Mouse (Mus musculus) limb, embryonic 14.5 days (tissue): ENCODE measurements around the gene Rexo4. TPM values are rescaled to one million over a fixed set of nuclear protein-coding genes. Genes with fewer than 3 reads are reported as not detected.

ENCODE experiments used
- ATAC-seq: fragments of 200-750 bp; cut with Nextera tagmentation; 2 replicates; pipeline ENCODE4 v1.8.0; 2017; ENCODE audit warnings: low read depth, moderate number of reproducible peaks, moderate TSS enrichment; ENCODE audit not compliant: low FRiP score
- DNase-seq: peaks from one replicate; pipeline ENCODE4 v3.0.0-alpha.2; 2015; ENCODE audit warnings: low spot score
- H3K27ac ChIP-seq: fragments of 300-500 bp; sonication (generic); replicated peaks from 2 replicates; pipeline ENCODE4 v1.5.1; 2014; ENCODE audit warnings: low read depth, mild to moderate bottlenecking, low read length, moderate library complexity, mixed read lengths
- H3K27me3 ChIP-seq: fragments of 300-500 bp; sonication (generic); 2 replicates; pipeline ENCODE4 v1.6.1; 2014; ENCODE audit warnings: low read length, mixed read lengths; ENCODE audit not compliant: control insufficient read depth, insufficient read depth
- H3K36me3 ChIP-seq: fragments of 300-500 bp; sonication (generic); 2 replicates; pipeline ENCODE4 v1.6.1; 2014; ENCODE audit warnings: mild to moderate bottlenecking, low read length, moderate library complexity, mixed read lengths; ENCODE audit not compliant: control insufficient read depth, insufficient read depth
- H3K4me1 ChIP-seq: fragments of 300-500 bp; sonication (generic); 2 replicates; pipeline ENCODE4 v1.6.1; 2014; ENCODE audit warnings: antibody characterized with exemption, low read length, mixed read lengths; ENCODE audit not compliant: control insufficient read depth, insufficient read depth
- H3K4me2 ChIP-seq: fragments of 300-500 bp; sonication (generic); replicated peaks from 2 replicates; pipeline ENCODE4 v1.6.1; 2014; ENCODE audit warnings: low read depth, mild to moderate bottlenecking, low read length, moderate library complexity; ENCODE audit not compliant: severe bottlenecking
- H3K4me3 ChIP-seq: fragments of 300-500 bp; sonication (generic); replicated peaks from 2 replicates; pipeline ENCODE4 v1.5.1; 2014; ENCODE audit warnings: low read length
- H3K9ac ChIP-seq: fragments of 300-500 bp; sonication (generic); 2 replicates; pipeline ENCODE4 v1.6.1; 2014; ENCODE audit warnings: mild to moderate bottlenecking, low read depth, low read length, moderate library complexity; ENCODE audit not compliant: severe bottlenecking
- H3K9me3 ChIP-seq: fragments of 300-500 bp; sonication (generic); 2 replicates; pipeline ENCODE4 v1.6.1; 2016; ENCODE audit warnings: low read length; ENCODE audit not compliant: control insufficient read depth
- POLR2A ChIP-seq: fragments of 200-500 bp; IDR thresholded peaks from 2 replicates; pipeline ENCODE4 v1.8.0; 2012; ENCODE audit warnings: inconsistent platforms, mild to moderate bottlenecking, moderate library complexity, borderline replicate concordance; ENCODE audit not compliant: insufficient read depth, insufficient read length; ENCODE audit errors: extremely low read depth
- WGBS: fragments of 180-500 bp; shearing (Covaris S2); extraction: QIAGEN DNeasy Blood & Tissue Kit; methylation state at CpG from one replicate; pipeline ENCODE4 v1.1.7; 2014; 5-methylcytosine and 5-hydroxymethylcytosine counted together
- polyA plus RNA-seq, 2 experiments: library from polyadenylated mRNA; depleted of rRNA in 1 of 2; stranded (reverse) in 1 of 2; unstranded in 1 of 2; fragments of >200 nt; fragmentation: Nextera tagmentation in 1 of 2; extraction: Ambion mirVana in 1 of 2; gene quantifications; 2 replicates each; pipeline versions ENCODE4 v1.2.1 to v1.2.3; 2012 to 2014

Rexo4 gene
- polyA plus RNA-seq, 2 experiments = 46.1 to 64.3 TPM

DNA sequence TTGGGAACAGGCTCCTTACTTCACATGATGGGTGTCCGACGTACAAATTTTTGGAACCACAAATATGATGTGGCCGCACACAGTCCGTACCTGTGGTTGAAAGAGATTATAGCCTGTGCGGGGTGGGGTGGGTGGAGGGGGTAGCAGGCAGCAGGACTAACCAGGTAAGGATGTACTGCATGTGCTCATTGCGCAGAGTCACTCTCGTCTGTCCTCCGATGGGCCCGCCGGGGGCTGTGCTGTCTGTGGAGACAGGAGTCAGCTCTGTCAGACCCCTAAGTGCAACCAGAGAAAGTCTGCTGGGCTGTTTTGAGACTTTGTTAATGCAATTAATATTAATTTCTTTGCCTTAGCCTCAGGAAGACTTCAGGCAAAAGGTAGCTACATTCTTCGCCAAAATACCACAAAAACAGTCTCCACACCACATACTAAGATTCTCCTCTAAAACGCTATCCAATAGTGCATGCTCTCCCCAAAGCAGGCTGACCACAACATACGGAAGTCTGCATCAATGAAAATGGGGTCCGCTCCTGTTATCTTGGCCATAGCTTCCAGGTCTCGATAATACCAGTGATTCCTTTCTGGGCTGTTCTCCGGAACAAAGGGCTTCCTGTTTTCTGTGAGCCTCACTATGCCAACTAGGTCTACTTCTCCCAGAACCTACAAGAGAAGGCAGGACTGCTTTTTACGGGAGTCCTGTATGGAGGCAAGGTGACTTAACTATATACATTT lies 50.6 kb downstream of the Rexo4 start:
- Histone ChIP-seq H3K9me3 (no peaks in the 10 kb centered on the region), H3K4me2 (no peak overlapping the region), H3K36me3 (peaks cover 42% of the 10 kb centered on the region), H3K4me1 (peaks cover 39% of the 10 kb centered on the region), H3K27ac (0 out of 2 replicates have a peak overlapping the region, but pooled peaks have one; percentile 5), H3K9ac (no peak overlapping the region), H3K27me3 (no peaks in the 10 kb centered on the region), H3K4me3 (no peak overlapping the region)
- ATAC-seq (no peak), DNase-seq (no peak)
- WGBS = 79% methylated on average over 17 of the region's 17 CpGs
- TF ChIP-seq POLR2A = no peak

DNA sequence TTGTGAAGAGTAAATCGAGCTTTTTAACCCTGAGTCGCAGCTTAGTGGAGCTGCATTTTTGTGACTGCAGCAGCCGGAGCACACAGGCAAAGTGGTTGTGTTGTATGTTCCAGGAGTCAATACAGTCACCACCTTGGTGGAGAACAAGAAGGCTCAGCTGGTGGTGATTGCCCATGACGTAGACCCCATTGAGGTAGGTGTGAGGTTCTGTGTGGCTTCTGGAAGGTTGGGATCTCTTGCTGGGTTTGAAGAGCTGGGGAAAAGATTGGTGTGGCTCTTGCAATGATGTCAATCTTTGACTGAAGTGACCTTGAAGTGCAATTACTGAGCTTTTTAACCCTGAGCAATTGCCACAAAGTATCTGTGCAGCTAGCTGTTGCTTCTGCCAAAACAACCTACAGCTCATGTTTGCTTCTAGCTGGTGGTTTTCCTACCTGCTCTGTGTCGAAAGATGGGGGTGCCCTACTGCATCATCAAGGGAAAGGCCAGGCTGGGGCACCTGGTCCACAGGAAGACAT lies 51.9 kb downstream of the Rexo4 start:
- no peaks in the 10 kb centered on the region for H3K9me3 ChIP-seq
- H3K4me3 ChIP-seq = peak overlapping the region; percentile 83
- no peak for TF ChIP-seq POLR2A
- H3K36me3 ChIP-seq = peaks cover 46% of the 10 kb centered on the region
- H3K27me3 ChIP-seq = no peaks in the 10 kb centered on the region
- H3K4me1 ChIP-seq = peaks cover 37% of the 10 kb centered on the region
- peak overlapping the region; percentile 95 for H3K9ac ChIP-seq
- peak overlapping the region; percentile 97 for H3K4me2 ChIP-seq
- WGBS = 64% methylated on average over 5 of the region's 5 CpGs
- no peak overlapping the region for H3K27ac ChIP-seq
- ATAC-seq = no peak
- DNase-seq = no peak

GRCm38 (mm10) chr2:26910994-26911765 lies 53.0 kb downstream of the Rexo4 start:
- Histone ChIP-seq H3K4me3 (peak overlapping the region; percentile 83), H3K4me2 (peak overlapping the region; percentile 97), H3K36me3 (peaks cover 57% of the 10 kb centered on the region), H3K4me1 (peaks cover 29% of the 10 kb centered on the region), H3K9ac (peak overlapping the region; percentile 95), H3K9me3 (no peaks in the 10 kb centered on the region), H3K27me3 (no peaks in the 10 kb centered on the region), H3K27ac (peak overlapping the region; percentile 94)
- no peak for TF ChIP-seq POLR2A
- DNase-seq = peak; percentile 55
- WGBS = 2% methylated on average over 36 of the region's 37 CpGs
- ATAC-seq = peak; percentile 25; the same call in 1 of the 2 replicates

GRCm38 (mm10) chr2:26910124-26910993 lies 53.8 kb downstream of the Rexo4 start, which contains the start of the genes Med22 and Rpl7a:
TSS of gene Med22 (minus strand) at chr2:26910677.
TSS of gene Rpl7a (plus strand) at chr2:26910764.
- peak within 1 kb of the TSS; percentile 97 for H3K4me2 ChIP-seq
- H3K4me3 ChIP-seq = peak within 1 kb of the TSS; percentile 83
- peak within 1 kb of the TSS; percentile 95 for H3K9ac ChIP-seq
- WGBS = under 1% methylated on average over 64 of the region's 74 CpGs
- H3K4me1 ChIP-seq = peaks cover 27% of the 10 kb centered on the region
- peaks cover 65% of the 10 kb centered on the region for H3K36me3 ChIP-seq
- ATAC-seq (peak; percentile 92), DNase-seq (peak; percentile 98)
- peak; percentile 82; the same call in 1 of the 2 replicates for TF ChIP-seq POLR2A
- no peaks in the 10 kb centered on the region for H3K9me3 ChIP-seq
- H3K27me3 ChIP-seq = no peaks in the 10 kb centered on the region
- H3K27ac ChIP-seq = peak within 1 kb of the TSS; percentile 94

- Histone ChIP-seq H3K9ac (peak overlapping the region; percentile 95), H3K4me3 (peak overlapping the region; percentile 83), H3K27ac (no peak overlapping the region), H3K27me3 (no peaks in the 10 kb centered on the region), H3K36me3 (peaks cover 74% of the 10 kb centered on the region), H3K9me3 (no peaks in the 10 kb centered on the region), H3K4me1 (peaks cover 24% of the 10 kb centered on the region), H3K4me2 (peak overlapping the region; percentile 79)
- ATAC-seq = no peak
- DNase-seq = no peak
- TF ChIP-seq POLR2A = no peak
Measured at GRCm38 (mm10) chr2:26909387-26909784, 54.8 kb downstream of the Rexo4 start.
